Mouse (Mus musculus): ENCODE measurements at regions not wholly inside any gene's neighbourhood (a gene's known extent, or its start where the extent isn't known, plus 50 kb on each side); places are given as distances from the start of the nearest gene placed in this dataset.

- ATAC-seq: no peak
These were observed 177.3 kb upstream of the Cdyl start for GRCm38 (mm10) chr13:35482340-35482739.

GRCm38 (mm10) chr13:35486125-35486524 is 173.5 kb upstream of the Cdyl start:
- ATAC-seq: no peak

GRCm38 (mm10) chr13:35499776-35500175 is 159.9 kb upstream of the Cdyl start:
- no peak for ATAC-seq

GRCm38 (mm10) chr13:35500891-35501290 is 158.7 kb upstream of the Cdyl start:
- no peak for ATAC-seq

GRCm38 (mm10) chr13:35501351-35502146 is 158.1 kb upstream of the Cdyl start:
- no peak for ATAC-seq

GRCm38 (mm10) chr13:35502147-35502522 is 157.5 kb upstream of the Cdyl start:
- no peak for ATAC-seq

- ATAC-seq: no peak
These were observed 156.2 kb upstream of the Cdyl start for GRCm38 (mm10) chr13:35503362-35503821.

GRCm38 (mm10) chr13:35507195-35507594 is 152.4 kb upstream of the Cdyl start:
- ATAC-seq: no peak

GRCm38 (mm10) chr13:35512029-35512507 is 147.6 kb upstream of the Cdyl start:
- no peak for ATAC-seq

- no peak for ATAC-seq
These were observed 146.5 kb upstream of the Cdyl start for GRCm38 (mm10) chr13:35513120-35513519.

GRCm38 (mm10) chr13:35515291-35515690 is 144.3 kb upstream of the Cdyl start:
- ATAC-seq: no peak

GRCm38 (mm10) chr13:35517692-35518091 is 141.9 kb upstream of the Cdyl start:
- no peak for ATAC-seq

- no peak for ATAC-seq
These were observed 137.4 kb upstream of the Cdyl start for GRCm38 (mm10) chr13:35522272-35522671.

GRCm38 (mm10) chr13:35529577-35529976 is 130.1 kb upstream of the Cdyl start:
- ATAC-seq: no peak

- ATAC-seq: no peak
These were observed 122.5 kb upstream of the Cdyl start for GRCm38 (mm10) chr13:35537106-35537505.

GRCm38 (mm10) chr13:35537936-35538335 is 121.7 kb upstream of the Cdyl start:
- no peak for ATAC-seq

- no peak for ATAC-seq
These were observed 119.2 kb upstream of the Cdyl start for GRCm38 (mm10) chr13:35540433-35540832.

- no peak for ATAC-seq
These were observed 118.6 kb upstream of the Cdyl start for GRCm38 (mm10) chr13:35541053-35541452.

- no peak for ATAC-seq
These were observed 95.6 kb upstream of the Cdyl start for GRCm38 (mm10) chr13:35564006-35564405.

- ATAC-seq: no peak
These were observed 78.0 kb upstream of the Cdyl start for GRCm38 (mm10) chr13:35581616-35582015.

- no peak for ATAC-seq
These were observed 61.6 kb upstream of the Cdyl start for GRCm38 (mm10) chr13:35598003-35598402.

- ATAC-seq: no peak
These were observed 58.0 kb upstream of the Cdyl start for GRCm38 (mm10) chr13:35601560-35602135.

- no peak for ATAC-seq
These were observed 56.6 kb upstream of the Cdyl start for GRCm38 (mm10) chr13:35603080-35603479.

GRCm38 (mm10) chr13:35604061-35604460 is 55.6 kb upstream of the Cdyl start:
- ATAC-seq: no peak
